Mouse (Mus musculus): Measurements from ENCODE around the gene Lrrc15. TPM values are rescaled to one million over a fixed set of nuclear protein-coding genes. Genes with fewer than 3 reads are reported as not detected.
A peak's percentile ranks its signal among the peaks of the same experiment; 100 is the strongest.

Lrrc15 gene
- polyA plus RNA-seq, 1 experiment from 2014 or later = 0.50 TPM

DNA sequence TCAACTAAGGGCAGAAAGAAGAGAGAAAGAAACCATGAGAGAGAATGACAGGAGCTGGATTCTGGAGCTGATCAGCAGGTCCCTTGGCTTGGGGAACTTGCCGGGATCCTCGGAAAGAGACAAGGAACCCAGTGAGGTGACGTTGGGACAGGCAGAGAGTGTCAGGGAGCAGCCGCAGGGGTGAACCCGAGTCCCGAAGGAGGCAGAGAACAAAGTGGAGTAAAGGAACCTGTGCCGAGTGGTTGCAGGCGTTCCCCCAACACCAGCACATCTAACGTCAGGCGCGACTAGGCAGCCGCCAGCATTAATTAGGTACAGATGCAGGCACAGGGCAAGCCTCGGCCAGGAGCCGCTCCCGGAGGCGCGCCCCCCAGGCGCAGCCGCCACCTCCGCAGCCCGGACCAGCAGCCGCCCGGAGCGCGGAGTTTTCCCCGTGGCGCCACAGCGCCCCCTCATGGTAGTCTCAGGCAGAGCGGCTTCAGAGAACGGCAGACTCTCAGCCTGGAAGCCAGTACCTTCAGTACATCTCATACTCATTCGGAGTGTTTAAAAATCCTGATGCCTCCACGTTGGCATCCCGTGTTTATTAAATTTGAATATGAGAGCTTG, 46.9 kb downstream of the Lrrc15 start:
- DNase-seq (ENCODE audit: low spot score) (peak; percentile 98), ATAC-seq (replicated peaks; ENCODE audit: low FRiP score, low TSS enrichment, low read depth) (peak; percentile 69)
- Histone ChIP-seq H3K36me3 (ENCODE audit: control insufficient read depth, insufficient read depth, low read length) (no peaks in the 10 kb centered on the region), H3K27ac (ENCODE audit: low read depth) (peak overlapping the region; percentile 57; the same call in 1 of the 2 replicates), H3K4me3 (ENCODE audit: low read depth, low read length) (peak overlapping the region; percentile 27), H3K9me3 (ENCODE audit: control insufficient read depth, low read length) (no peaks in the 10 kb centered on the region), H3K9ac (ENCODE audit: low read length) (peak overlapping the region; percentile 3), H3K4me1 (replicated peaks; ENCODE audit: control insufficient read depth, insufficient read depth, low read length) (peaks cover 22% of the 10 kb centered on the region), H3K27me3 (replicated peaks; ENCODE audit: control insufficient read depth, insufficient read depth, low read length) (no peaks in the 10 kb centered on the region), H3K4me2 (ENCODE audit: low read length) (peak overlapping the region; percentile 52)
- WGBS = 1% methylated on average over 33 of the region's 33 CpGs

DNA sequence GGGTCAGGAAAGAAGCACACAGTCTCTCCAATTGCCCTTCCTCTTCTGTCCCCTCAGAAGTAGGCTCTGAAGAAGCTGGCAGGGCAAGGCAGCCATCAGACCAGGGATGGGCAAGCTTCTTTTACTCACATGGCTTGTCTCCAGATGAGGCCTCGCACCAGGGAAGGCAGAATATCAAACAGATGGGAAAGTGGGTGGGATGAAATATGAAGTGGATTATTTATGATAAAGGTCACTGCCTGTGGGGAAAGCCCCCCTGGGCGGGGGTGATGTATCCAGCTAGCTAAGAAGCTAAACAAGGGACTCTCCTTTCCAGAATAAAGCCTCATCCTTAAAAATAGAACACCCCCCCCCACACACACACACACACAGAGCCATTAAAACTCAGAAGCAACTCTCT, 47.5 kb downstream of the Lrrc15 start:
- Histone ChIP-seq H3K4me1 (replicated peaks; ENCODE audit: control insufficient read depth, insufficient read depth, low read length) (peaks cover 22% of the 10 kb centered on the region), H3K4me3 (ENCODE audit: low read depth, low read length) (0 out of 2 replicates have a peak overlapping the region, but pooled peaks have one; percentile 27), H3K9ac (ENCODE audit: low read length) (no peak overlapping the region; the same call in 1 of the 2 replicates), H3K9me3 (ENCODE audit: control insufficient read depth, low read length) (no peaks in the 10 kb centered on the region), H3K36me3 (ENCODE audit: control insufficient read depth, insufficient read depth, low read length) (no peaks in the 10 kb centered on the region), H3K27me3 (replicated peaks; ENCODE audit: control insufficient read depth, insufficient read depth, low read length) (no peaks in the 10 kb centered on the region), H3K27ac (ENCODE audit: low read depth) (peak overlapping the region; percentile 57; the same call in 1 of the 2 replicates), H3K4me2 (ENCODE audit: low read length) (peak overlapping the region; percentile 52; the same call in 1 of the 2 replicates)
- DNase-seq (ENCODE audit: low spot score) (no peak), ATAC-seq (replicated peaks; ENCODE audit: low FRiP score, low TSS enrichment, low read depth) (no peak)
- 33% methylated on average over 2 of the region's 2 CpGs for WGBS

DNA sequence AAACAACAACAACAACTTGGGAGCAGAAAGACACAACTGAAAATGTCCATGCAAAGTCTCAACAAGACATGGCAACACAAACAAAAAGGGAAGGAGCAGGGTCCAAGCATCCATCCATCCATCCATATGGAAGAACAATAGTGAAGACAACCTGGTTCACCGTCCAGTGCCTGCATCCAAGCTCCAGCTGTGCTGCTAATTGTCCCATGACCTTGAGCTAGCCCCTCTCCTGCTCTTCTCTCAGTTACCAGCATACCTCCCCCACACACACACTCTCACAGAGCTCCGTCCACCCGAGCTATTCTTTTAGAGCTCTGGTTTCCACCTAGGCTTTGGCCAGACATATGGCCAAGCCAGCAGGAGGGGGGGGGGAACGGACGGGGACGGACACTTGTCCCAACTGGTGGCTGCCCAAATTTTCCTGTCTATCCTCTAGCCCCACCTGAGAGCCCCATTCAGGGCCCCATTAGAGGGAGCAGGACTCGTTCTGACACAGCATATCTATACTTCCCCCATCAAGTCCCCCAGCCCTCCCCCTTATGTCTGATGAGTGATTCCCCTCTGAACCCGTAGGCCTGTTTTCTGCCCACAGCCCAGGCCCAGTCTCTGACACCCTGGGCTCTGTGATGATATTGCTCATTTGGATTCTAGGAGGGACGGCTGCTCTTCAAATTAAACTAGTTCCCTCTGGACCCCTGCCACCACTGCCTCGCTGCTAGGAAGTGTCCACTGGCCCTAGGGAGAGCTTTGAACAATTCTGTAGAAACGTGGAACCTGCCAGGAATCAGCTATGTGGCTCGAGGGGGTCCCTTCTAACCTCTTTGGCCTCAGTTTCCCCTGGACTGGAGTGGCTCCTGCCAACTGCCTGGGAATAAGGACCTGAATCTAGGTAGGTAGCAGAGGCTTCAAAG, 48.2 kb downstream of the Lrrc15 start:
- Histone ChIP-seq H3K27ac (ENCODE audit: low read depth) (no peak overlapping the region), H3K36me3 (ENCODE audit: control insufficient read depth, insufficient read depth, low read length) (no peaks in the 10 kb centered on the region), H3K4me3 (ENCODE audit: low read depth, low read length) (no peak overlapping the region), H3K4me1 (replicated peaks; ENCODE audit: control insufficient read depth, insufficient read depth, low read length) (peaks cover 22% of the 10 kb centered on the region), H3K4me2 (ENCODE audit: low read length) (no peak overlapping the region), H3K9ac (ENCODE audit: low read length) (no peak overlapping the region), H3K27me3 (replicated peaks; ENCODE audit: control insufficient read depth, insufficient read depth, low read length) (no peaks in the 10 kb centered on the region), H3K9me3 (ENCODE audit: control insufficient read depth, low read length) (no peaks in the 10 kb centered on the region)
- no peak for DNase-seq (ENCODE audit: low spot score)
- WGBS = 63% methylated on average over 12 of the region's 12 CpGs
- ATAC-seq (replicated peaks; ENCODE audit: low FRiP score, low TSS enrichment, low read depth) = no peak

DNA sequence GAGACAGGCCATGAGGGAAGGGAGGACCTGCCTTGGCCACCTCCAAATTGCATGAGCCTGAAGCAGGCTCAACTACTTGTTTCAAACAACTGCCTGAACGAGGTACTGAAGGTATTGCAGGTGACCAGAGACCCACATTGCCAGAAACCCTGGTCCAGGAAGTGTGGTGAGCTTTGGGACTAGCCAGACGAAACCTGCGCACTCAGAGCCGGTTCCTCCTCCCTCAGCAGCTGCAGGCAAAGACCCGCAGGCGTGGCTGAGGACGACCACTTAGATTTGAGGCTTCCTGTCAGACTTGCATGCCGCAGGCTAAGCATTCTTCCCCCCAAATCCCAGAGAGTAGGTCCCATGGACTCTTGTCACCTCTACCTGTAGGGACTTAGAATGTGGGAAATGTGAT, 49.0 kb downstream of the Lrrc15 start:
- H3K4me3 ChIP-seq (ENCODE audit: low read depth, low read length) = no peak overlapping the region
- peaks cover 22% of the 10 kb centered on the region for H3K4me1 ChIP-seq (replicated peaks; ENCODE audit: control insufficient read depth, insufficient read depth, low read length)
- H3K4me2 ChIP-seq (ENCODE audit: low read length) = no peak overlapping the region
- H3K27ac ChIP-seq (ENCODE audit: low read depth) = no peak overlapping the region
- DNase-seq (ENCODE audit: low spot score) (no peak), ATAC-seq (replicated peaks; ENCODE audit: low FRiP score, low TSS enrichment, low read depth) (no peak)
- WGBS = 58% methylated on average over 8 of the region's 8 CpGs
- no peak overlapping the region for H3K9ac ChIP-seq (ENCODE audit: low read length)
- no peaks in the 10 kb centered on the region for H3K9me3 ChIP-seq (ENCODE audit: control insufficient read depth, low read length)
- H3K27me3 ChIP-seq (replicated peaks; ENCODE audit: control insufficient read depth, insufficient read depth, low read length) = no peaks in the 10 kb centered on the region
- H3K36me3 ChIP-seq (ENCODE audit: control insufficient read depth, insufficient read depth, low read length) = no peaks in the 10 kb centered on the region

DNA sequence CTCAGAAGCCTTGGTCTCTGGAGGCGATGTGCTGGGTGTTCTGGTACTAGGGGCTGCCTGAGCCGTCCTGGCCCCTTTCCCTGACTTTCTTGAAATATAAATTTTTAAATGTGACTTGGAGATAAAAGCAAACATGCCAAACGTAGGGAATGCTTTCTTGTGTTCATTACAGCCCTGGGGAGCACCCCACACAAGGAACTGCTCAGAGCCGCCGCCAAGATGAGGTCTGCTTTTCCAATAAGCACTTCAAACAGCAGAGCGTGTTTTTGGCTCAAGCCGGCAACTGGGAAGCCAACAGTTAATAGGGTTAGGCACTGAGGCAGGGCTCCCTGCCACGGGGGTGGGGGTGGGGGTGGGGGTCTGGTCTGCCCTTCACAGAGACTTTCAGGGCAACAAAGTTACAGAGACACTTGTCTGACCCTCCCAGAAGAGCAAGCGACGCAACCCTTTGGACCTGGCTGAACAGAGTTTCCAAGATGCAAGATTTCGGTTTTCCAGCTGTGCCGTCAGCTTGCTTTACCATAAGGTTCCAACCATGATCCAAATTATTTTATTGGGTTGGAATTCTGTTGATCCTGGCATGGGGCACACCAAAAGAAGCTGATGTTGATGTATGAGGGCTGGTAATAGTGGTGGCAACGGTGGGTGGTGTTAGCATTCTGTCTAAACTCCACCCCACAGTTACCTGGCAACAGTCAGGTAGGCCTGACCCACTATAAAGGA, 51.0 kb downstream of the Lrrc15 start:
- no peak for DNase-seq (ENCODE audit: low spot score)

DNA sequence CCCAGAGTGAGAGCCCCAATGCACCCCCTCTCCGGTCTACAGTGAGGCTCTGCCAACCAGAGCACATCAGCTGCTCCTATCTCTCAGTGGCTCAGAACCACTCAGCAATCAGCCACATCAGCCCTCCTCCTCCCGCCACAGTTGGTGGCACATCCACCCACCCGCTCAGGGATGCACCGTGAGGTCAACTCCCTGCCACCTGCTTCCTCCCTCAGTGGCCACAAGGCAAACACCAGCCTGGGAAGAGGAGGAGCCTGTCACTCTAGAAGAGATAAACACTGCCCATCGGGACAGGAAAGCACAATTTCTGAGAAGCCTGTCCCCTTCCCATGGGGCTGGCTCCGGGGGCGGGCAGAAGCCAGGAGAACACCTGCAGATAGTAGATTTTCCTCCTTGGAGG, 55.7 kb downstream of the Lrrc15 start:
- H3K27ac ChIP-seq (ENCODE audit: low read depth) = no peak overlapping the region
- no peaks in the 10 kb centered on the region for H3K9me3 ChIP-seq (ENCODE audit: control insufficient read depth, low read length)
- ATAC-seq (replicated peaks; ENCODE audit: low FRiP score, low TSS enrichment, low read depth) = no peak
- no peaks in the 10 kb centered on the region for H3K27me3 ChIP-seq (replicated peaks; ENCODE audit: control insufficient read depth, insufficient read depth, low read length)
- 39% methylated on average over 7 of the region's 7 CpGs for WGBS
- no peak for DNase-seq (ENCODE audit: low spot score)
- no peak overlapping the region for H3K4me2 ChIP-seq (ENCODE audit: low read length)
- H3K36me3 ChIP-seq (ENCODE audit: control insufficient read depth, insufficient read depth, low read length) = no peaks in the 10 kb centered on the region
- H3K9ac ChIP-seq (ENCODE audit: low read length) = no peak overlapping the region
- H3K4me3 ChIP-seq (ENCODE audit: low read depth, low read length) = no peak overlapping the region
- H3K4me1 ChIP-seq (replicated peaks; ENCODE audit: control insufficient read depth, insufficient read depth, low read length) = peaks cover 8% of the 10 kb centered on the region

More for the DNA sequence above, 51.0 kb downstream of the Lrrc15 start:
- no peaks in the 10 kb centered on the region for H3K27me3 ChIP-seq (replicated peaks; ENCODE audit: control insufficient read depth, insufficient read depth, low read length)
- no peak overlapping the region for H3K9ac ChIP-seq (ENCODE audit: low read length)
- no peak for ATAC-seq (replicated peaks; ENCODE audit: low FRiP score, low TSS enrichment, low read depth)
- H3K4me2 ChIP-seq (ENCODE audit: low read length) = no peak overlapping the region
- H3K4me3 ChIP-seq (ENCODE audit: low read depth, low read length) = no peak overlapping the region
- peaks cover 22% of the 10 kb centered on the region for H3K4me1 ChIP-seq (replicated peaks; ENCODE audit: control insufficient read depth, insufficient read depth, low read length)
- 33% methylated on average over 13 of the region's 13 CpGs for WGBS
- no peaks in the 10 kb centered on the region for H3K9me3 ChIP-seq (ENCODE audit: control insufficient read depth, low read length)
- no peak overlapping the region for H3K27ac ChIP-seq (ENCODE audit: low read depth)
- no peaks in the 10 kb centered on the region for H3K36me3 ChIP-seq (ENCODE audit: control insufficient read depth, insufficient read depth, low read length)

DNA sequence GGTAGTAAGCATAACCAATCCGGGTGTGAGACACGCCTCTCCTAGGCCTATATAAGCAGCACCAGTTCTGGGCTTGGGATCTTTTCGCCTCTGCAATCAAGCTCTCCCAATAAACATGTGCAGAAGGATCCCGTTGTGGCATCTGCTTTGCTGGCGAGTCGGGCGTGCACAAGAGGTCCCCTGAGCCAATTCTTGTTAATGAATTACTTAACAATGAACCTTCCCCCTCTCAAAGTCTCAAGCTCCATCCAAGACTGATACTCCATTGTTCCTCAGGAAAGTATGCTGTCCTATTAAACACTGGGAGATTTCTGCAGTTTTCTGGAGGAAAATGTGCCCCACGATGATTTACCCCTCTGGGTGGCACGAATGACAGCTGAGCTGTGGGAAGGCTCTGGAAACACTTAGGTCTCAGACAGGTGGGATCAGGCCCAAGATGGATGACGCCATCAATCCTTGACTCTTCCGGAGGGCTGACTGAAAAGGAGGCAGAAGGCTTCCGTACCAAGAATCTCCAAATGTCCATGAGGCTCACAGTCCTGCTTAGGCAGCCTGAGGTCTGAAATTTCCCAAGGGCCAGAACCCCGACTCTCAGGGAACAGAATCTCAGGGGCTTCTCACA, 61.8 kb downstream of the Lrrc15 start:
- no peak overlapping the region for H3K27ac ChIP-seq (ENCODE audit: low read depth)
- ATAC-seq (replicated peaks; ENCODE audit: low FRiP score, low TSS enrichment, low read depth) = no peak
- no peaks in the 10 kb centered on the region for H3K4me1 ChIP-seq (replicated peaks; ENCODE audit: control insufficient read depth, insufficient read depth, low read length)
- H3K4me2 ChIP-seq (ENCODE audit: low read length) = no peak overlapping the region
- WGBS = 65% methylated on average over 11 of the region's 13 CpGs
- no peaks in the 10 kb centered on the region for H3K27me3 ChIP-seq (replicated peaks; ENCODE audit: control insufficient read depth, insufficient read depth, low read length)
- H3K36me3 ChIP-seq (ENCODE audit: control insufficient read depth, insufficient read depth, low read length) = no peaks in the 10 kb centered on the region
- no peaks in the 10 kb centered on the region for H3K9me3 ChIP-seq (ENCODE audit: control insufficient read depth, low read length)
- DNase-seq (ENCODE audit: low spot score) = no peak
- H3K9ac ChIP-seq (ENCODE audit: low read length) = no peak overlapping the region
- H3K4me3 ChIP-seq (ENCODE audit: low read depth, low read length) = no peak overlapping the region

Measured in intestine, embryonic 14.5 days (tissue).